Mouse (Mus musculus) MEL (cell line): Measurements from ENCODE around the gene Fat2. TPM values are rescaled to one million over a fixed set of nuclear protein-coding genes. Genes with fewer than 3 reads are reported as not detected.

Experiments
- DNase-seq: peaks from one replicate; pipeline ENCODE4 v3.0.0; 2011; ENCODE audit warnings: low read depth, low spot score
- H3K27ac ChIP-seq: 2 replicates; pipeline ENCODE4 v1.5.1; 2012; ENCODE audit warnings: low read depth, mild to moderate bottlenecking, control low read depth, low read length, moderate library complexity; ENCODE audit not compliant: control insufficient read depth
- H3K27me3 ChIP-seq, 2 experiments: fragments of 150-350 bp in 1 of 2; sonication (generic) in 1 of 2; 2 replicates each; pipeline ENCODE4 v1.6.1; 2012; ENCODE audit warnings: low read length in 2 of 2, mild to moderate bottlenecking in 2 of 2, improper control_type of control experiment in 1 of 2, moderate library complexity in 1 of 2; ENCODE audit not compliant: insufficient read depth in 2 of 2, control insufficient read depth in 1 of 2
- H3K36me3 ChIP-seq, 2 experiments: 2 replicates each; pipeline ENCODE4 v1.6.1; 2012 to 2014; ENCODE audit warnings: low read length in 2 of 2, improper control_type of control experiment in 1 of 2, inconsistent platforms in 1 of 2, mild to moderate bottlenecking in 1 of 2; ENCODE audit not compliant: insufficient read depth in 2 of 2, control insufficient read depth in 1 of 2
- H3K4me1 ChIP-seq, 2 experiments: fragments of 150-350 bp in 1 of 2; sonication (generic) in 1 of 2; 2 replicates each; pipeline ENCODE4 v1.6.1; 2012; ENCODE audit warnings: low read length in 2 of 2, improper control_type of control experiment in 1 of 2, mild to moderate bottlenecking in 1 of 2; ENCODE audit not compliant: insufficient read depth in 2 of 2, control insufficient read depth in 1 of 2
- H3K4me3 ChIP-seq, 2 experiments: fragments of 150-350 bp in 1 of 2; sonication (generic) in 1 of 2; 2 replicates each; pipeline ENCODE4 v1.5.1; 2012; ENCODE audit warnings: low read depth in 2 of 2, low read length in 2 of 2, mild to moderate bottlenecking in 2 of 2, moderate library complexity in 2 of 2, control low read depth in 1 of 2, improper control_type of control experiment in 1 of 2; ENCODE audit not compliant: control insufficient read depth in 1 of 2, insufficient read depth in 1 of 2
- H3K79me2 ChIP-seq: 2 replicates; pipeline ENCODE4 v1.6.1; 2012; ENCODE audit warnings: mild to moderate bottlenecking, low read length, moderate library complexity; ENCODE audit not compliant: control insufficient read depth, poor library complexity, insufficient read depth
- H3K9ac ChIP-seq: 2 replicates; pipeline ENCODE4 v1.6.1; 2012; ENCODE audit warnings: low read depth, mild to moderate bottlenecking, control low read depth, low read length, moderate library complexity; ENCODE audit not compliant: control insufficient read depth, poor library complexity, severe bottlenecking
- H3K9me3 ChIP-seq: fragments of 150-350 bp; sonication (generic); replicated peaks from 2 replicates; pipeline ENCODE4 v1.6.1; 2012; ENCODE audit warnings: mild to moderate bottlenecking, low read length, improper control_type of control experiment, moderate library complexity; ENCODE audit not compliant: insufficient read depth
- BHLHE40 ChIP-seq: IDR thresholded peaks from 2 replicates; pipeline ENCODE4 v1.6.1; 2012; ENCODE audit warnings: low read depth, mild to moderate bottlenecking, inconsistent platforms, low read length, improper control_type of control experiment, borderline replicate concordance
- CTCF ChIP-seq, 3 experiments: IDR thresholded peaks in 2 of 3; conservative IDR thresholded peaks in 1 of 3; 2 replicates each; pipeline ENCODE4 v1.5.1; 2011 to 2012; ENCODE audit warnings: low read length in 3 of 3, low read depth in 2 of 3, mild to moderate bottlenecking in 2 of 3, improper control_type of control experiment in 1 of 3, inconsistent platforms in 1 of 3, mixed read lengths in 1 of 3, moderate library complexity in 1 of 3; ENCODE audit not compliant: control insufficient read depth in 1 of 3, insufficient read depth in 1 of 3, poor library complexity in 1 of 3, severe bottlenecking in 1 of 3
- ELF1 ChIP-seq: IDR thresholded peaks from 2 replicates; pipeline ENCODE4 v1.6.1; 2014; ENCODE audit warnings: low read depth, mild to moderate bottlenecking, inconsistent platforms, low read length, improper control_type of control experiment, moderate library complexity
- HCFC1 ChIP-seq: IDR thresholded peaks from 2 replicates; pipeline ENCODE4 v1.6.1; 2012; ENCODE audit warnings: low read depth, mild to moderate bottlenecking, inconsistent platforms, low read length, improper control_type of control experiment, moderate library complexity
- JUND ChIP-seq: IDR thresholded peaks from 2 replicates; pipeline ENCODE4 v1.6.1; 2011; ENCODE audit warnings: low read depth, mild to moderate bottlenecking, improper control_type of control experiment, low read length
- MAZ ChIP-seq: IDR thresholded peaks from 2 replicates; pipeline ENCODE4 v1.6.1; 2012; ENCODE audit warnings: low read depth, mild to moderate bottlenecking, inconsistent platforms, low read length, improper control_type of control experiment
- MXI1 ChIP-seq: IDR thresholded peaks from 2 replicates; pipeline ENCODE4 v1.6.1; 2011; ENCODE audit warnings: mild to moderate bottlenecking, low read depth, low read length, improper control_type of control experiment
- MYB ChIP-seq: IDR thresholded peaks from 2 replicates; pipeline ENCODE4 v1.6.1; 2011; ENCODE audit warnings: mild to moderate bottlenecking, low read depth, low read length, improper control_type of control experiment
- MYC ChIP-seq: IDR thresholded peaks from 2 replicates; pipeline ENCODE4 v1.6.1; 2011; ENCODE audit warnings: low read depth, mild to moderate bottlenecking, low read length, improper control_type of control experiment, moderate library complexity
- NRF1 ChIP-seq: IDR thresholded peaks from 2 replicates; pipeline ENCODE4 v1.6.1; 2014; ENCODE audit warnings: low read depth, mild to moderate bottlenecking, inconsistent platforms, low read length, improper control_type of control experiment, moderate library complexity; ENCODE audit not compliant: poor library complexity, insufficient read depth, severe bottlenecking
- RAD21 ChIP-seq: IDR thresholded peaks from 2 replicates; pipeline ENCODE4 v1.6.1; 2011; ENCODE audit warnings: mild to moderate bottlenecking, low read depth, low read length, improper control_type of control experiment
- RCOR1 ChIP-seq: IDR thresholded peaks from 2 replicates; pipeline ENCODE4 v1.6.1; 2012; ENCODE audit warnings: low read depth, mild to moderate bottlenecking, inconsistent platforms, low read length, improper control_type of control experiment
- SMC3 ChIP-seq: IDR thresholded peaks from 2 replicates; pipeline ENCODE4 v1.6.1; 2011; ENCODE audit warnings: low read depth, low read length, improper control_type of control experiment
- TAL1 ChIP-seq: IDR thresholded peaks from 2 replicates; pipeline ENCODE4 v1.6.1; 2012; ENCODE audit warnings: mild to moderate bottlenecking, inconsistent platforms, low read length, moderate library complexity, mixed read lengths
- ZKSCAN1 ChIP-seq: IDR thresholded peaks from 2 replicates; pipeline ENCODE4 v1.6.1; 2012; ENCODE audit warnings: low read depth, mild to moderate bottlenecking, inconsistent platforms, low read length, improper control_type of control experiment, moderate library complexity
- ZMIZ1 ChIP-seq: IDR thresholded peaks from 2 replicates; pipeline ENCODE4 v1.6.1; 2012; ENCODE audit warnings: low read depth, mild to moderate bottlenecking, inconsistent platforms, low read length, improper control_type of control experiment, moderate library complexity
- ZNF384 ChIP-seq: IDR thresholded peaks from 2 replicates; pipeline ENCODE4 v1.6.1; 2012; ENCODE audit warnings: low read depth, mild to moderate bottlenecking, inconsistent platforms, low read length, improper control_type of control experiment
- polyA plus RNA-seq, 2 experiments: library from polyadenylated mRNA; stranded (reverse) in 1 of 2; unstranded in 1 of 2; fragments of >175 nt in 1 of 2; fragments of >200 nt in 1 of 2; gene quantifications; 2 replicates each; pipeline versions ENCODE4 v1.2.1 to v1.2.4; 2012; ENCODE audit warnings: low replicate concordance in 2 of 2, low read depth in 1 of 2; ENCODE audit not compliant: insufficient read length in 2 of 2, insufficient read depth in 1 of 2, missing spikeins in 1 of 2
- total RNA-seq: library from RNA; depleted of rRNA; stranded (reverse); fragments of 300-350 nt; gene quantifications from 2 replicates; pipeline ENCODE4 v1.2.3, GENCODE M21; 2012

The Fat2 gene
- total and polyA plus RNA-seq, 3 experiments = under 0.01 to 0.01 TPM; not detected in 1

DNA sequence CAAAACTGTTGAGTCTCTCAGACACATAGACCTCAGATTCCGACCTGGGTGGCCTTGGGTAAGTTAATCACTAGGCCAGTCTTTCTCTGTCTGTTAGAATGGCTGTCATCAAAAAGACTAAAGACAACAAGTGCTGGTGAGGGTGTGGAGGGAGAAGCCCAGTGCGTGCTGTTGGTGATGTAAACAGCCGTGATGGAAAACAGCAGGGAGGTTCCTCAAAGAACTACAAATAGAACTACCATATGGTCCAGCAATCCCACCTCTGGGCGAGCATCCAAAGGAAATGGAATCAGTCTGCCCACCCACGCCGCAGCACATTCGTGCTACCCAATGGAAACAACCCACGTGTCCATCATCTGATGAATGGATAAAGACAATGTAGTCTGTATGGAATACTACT is 12.5 kb downstream of the Fat2 start:
- no peaks in the 10 kb centered on the region for H3K4me1 ChIP-seq
- H3K27me3 ChIP-seq = peaks cover 0 to 4% of the 10 kb centered on the region in 2 experiments; a peak in 2 of 4 replicates
- H3K9me3 ChIP-seq = no peaks in the 10 kb centered on the region
- no peak for DNase-seq
- H3K27ac ChIP-seq = no peak overlapping the region
- H3K9ac ChIP-seq = no peak overlapping the region
- TF ChIP-seq SMC3 = no peak
- no peak for TF ChIP-seq TAL1
- no peak for TF ChIP-seq JUND
- no peak for TF ChIP-seq MXI1
- no peak for TF ChIP-seq ZKSCAN1
- no peak for TF ChIP-seq RCOR1
- TF ChIP-seq RAD21 = no peak
- TF ChIP-seq ZMIZ1 = no peak
- no peak for TF ChIP-seq NRF1
- no peak for TF ChIP-seq ZNF384
- TF ChIP-seq MYB = no peak
- TF ChIP-seq BHLHE40 = no peak
- no peak for TF ChIP-seq ELF1
- no peak for TF ChIP-seq MYC
- TF ChIP-seq HCFC1 = no peak
- H3K79me2 ChIP-seq = no peaks in the 10 kb centered on the region
- H3K36me3 ChIP-seq = no peaks in the 10 kb centered on the region
- no peak overlapping the region for H3K4me3 ChIP-seq

GRCm38 (mm10) chr11:55320990-55321389 is 15.4 kb downstream of the Fat2 start:
- H3K9ac ChIP-seq = no peak overlapping the region
- H3K9me3 ChIP-seq = no peaks in the 10 kb centered on the region; the same call in 1 of the 2 replicates
- no peaks in the 10 kb centered on the region for H3K4me1 ChIP-seq
- no peak for DNase-seq
- no peak overlapping the region for H3K4me3 ChIP-seq
- H3K27me3 ChIP-seq = peaks cover 4 to 7% of the 10 kb centered on the region in 2 experiments; a peak in 3 of 4 replicates
- no peaks in the 10 kb centered on the region for H3K79me2 ChIP-seq
- TF ChIP-seq SMC3 (no peak), CTCF (IDR thresholded peaks at IDR 0.05 in 2 of 3, conservative IDR thresholded peaks at IDR 0.05 in 1 of 3; ENCODE audit: control insufficient read depth in 1 of 3, insufficient read depth in 1 of 3, low read depth in 2 of 3, low read length in 3 of 3, poor library complexity in 1 of 3, severe bottlenecking in 1 of 3) (no peak), MAZ (no peak)
- H3K36me3 ChIP-seq = no peaks in the 10 kb centered on the region
- H3K27ac ChIP-seq = no peak overlapping the region
